Mouse (Mus musculus) neural tube, embryonic 15.5 days (tissue): Measurements from ENCODE around the gene Stil. TPM values are rescaled to one million over a fixed set of nuclear protein-coding genes. Genes with fewer than 3 reads are reported as not detected.

Source experiments
- ATAC-seq: fragments of 200-750 bp; cut with Nextera tagmentation; 2 replicates; pipeline ENCODE4 v1.8.0; 2017; ENCODE audit warnings: mild to moderate bottlenecking, moderate TSS enrichment, moderate library complexity; ENCODE audit not compliant: low FRiP score
- H3K27ac ChIP-seq: fragments of 300-500 bp; sonication (generic); replicated peaks from 2 replicates; pipeline ENCODE4 v1.5.1; 2015; ENCODE audit warnings: mild to moderate bottlenecking, inconsistent platforms
- H3K27me3 ChIP-seq: fragments of 300-500 bp; sonication (generic); replicated peaks from 2 replicates; pipeline ENCODE4 v1.6.1; 2015; ENCODE audit warnings: inconsistent platforms
- H3K36me3 ChIP-seq: fragments of 300-500 bp; sonication (generic); 2 replicates; pipeline ENCODE4 v1.6.1; 2015; ENCODE audit warnings: inconsistent platforms
- H3K4me1 ChIP-seq: fragments of 300-500 bp; sonication (generic); 2 replicates; pipeline ENCODE4 v1.6.1; 2015; ENCODE audit warnings: inconsistent platforms
- H3K4me2 ChIP-seq: fragments of 300-500 bp; sonication (generic); 2 replicates; pipeline ENCODE4 v1.6.1; 2015; ENCODE audit warnings: inconsistent platforms, mild to moderate bottlenecking, moderate library complexity
- H3K4me3 ChIP-seq: fragments of 300-500 bp; sonication (generic); replicated peaks from 2 replicates; pipeline ENCODE4 v1.5.1; 2015; ENCODE audit warnings: mild to moderate bottlenecking, inconsistent platforms
- H3K9ac ChIP-seq: fragments of 300-500 bp; sonication (generic); replicated peaks from 2 replicates; pipeline ENCODE4 v1.6.1; 2015; ENCODE audit warnings: mild to moderate bottlenecking, inconsistent platforms
- H3K9me3 ChIP-seq: fragments of 300-500 bp; sonication (generic); replicated peaks from 2 replicates; pipeline ENCODE4 v1.6.1; 2016; ENCODE audit warnings: inconsistent platforms
- WGBS: fragments of 180-500 bp; shearing (Covaris S2); methylation state at CpG from one replicate; pipeline ENCODE4 v1.1.7; 2015; ENCODE audit warnings: mixed read lengths; 5-methylcytosine and 5-hydroxymethylcytosine counted together
- polyA plus RNA-seq: library from polyadenylated mRNA; unstranded; fragments of >200 nt; fragmentation: Nextera tagmentation; extraction: Ambion mirVana; gene quantifications from 2 replicates; pipeline ENCODE4 v1.2.1, GENCODE M21; 2015

Stil gene
- polyA plus RNA-seq, 1 experiment from 2014 or later, result 1.1 TPM

GRCm38 (mm10) chr4:115086257-115086656, 86.3 kb downstream of the Stil start:
- Histone ChIP-seq H3K27ac (no peak overlapping the region), H3K4me2 (no peak overlapping the region), H3K9me3 (no peaks in the 10 kb centered on the region), H3K4me3 (no peak overlapping the region), H3K36me3 (no peaks in the 10 kb centered on the region), H3K4me1 (no peaks in the 10 kb centered on the region), H3K9ac (no peak overlapping the region), H3K27me3 (peaks cover 46% of the 10 kb centered on the region)
- WGBS, result 73% methylated on average over 4 of the region's 4 CpGs
- no peak for ATAC-seq

DNA sequence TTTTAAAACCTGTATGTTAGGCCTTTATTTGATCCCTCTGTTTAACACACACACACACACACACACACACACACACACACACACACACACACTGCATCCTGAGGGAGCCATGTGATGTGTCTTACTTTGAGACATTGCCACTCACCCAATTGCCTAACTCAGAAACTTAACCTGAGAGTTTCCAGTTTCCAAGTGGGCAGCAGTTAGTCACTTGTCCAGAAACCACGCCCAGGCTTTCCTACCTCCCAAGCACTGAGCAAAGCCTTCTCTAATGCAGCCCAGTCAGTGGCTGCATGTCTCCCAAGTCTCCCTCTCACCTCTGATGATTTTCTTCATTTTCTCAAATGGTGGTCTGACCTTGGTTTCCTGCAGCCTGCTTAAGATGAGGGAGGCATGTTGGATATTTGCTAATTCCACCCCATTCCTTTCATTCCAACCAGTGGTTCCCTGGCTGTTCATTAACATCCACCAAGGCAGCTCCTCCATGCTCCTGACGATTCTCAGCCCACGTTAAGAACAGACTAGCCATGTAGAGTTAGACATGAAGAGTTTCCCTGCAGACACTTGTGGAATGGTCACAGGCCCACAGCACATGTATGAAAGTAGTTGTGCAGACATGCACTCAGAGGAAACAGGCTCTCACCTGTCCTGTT, 86.9 kb downstream of the Stil start:
- no peaks in the 10 kb centered on the region for H3K9me3 ChIP-seq
- H3K4me3 ChIP-seq, result no peak overlapping the region
- ATAC-seq, result no peak
- H3K9ac ChIP-seq, result no peak overlapping the region
- no peaks in the 10 kb centered on the region for H3K36me3 ChIP-seq
- H3K4me1 ChIP-seq, result no peaks in the 10 kb centered on the region
- no peak overlapping the region for H3K27ac ChIP-seq
- no peak overlapping the region for H3K4me2 ChIP-seq
- 53% methylated on average over 3 of the region's 3 CpGs for WGBS
- peaks cover 46% of the 10 kb centered on the region for H3K27me3 ChIP-seq

- Histone ChIP-seq H3K36me3 (no peaks in the 10 kb centered on the region), H3K4me1 (no peaks in the 10 kb centered on the region), H3K27me3 (peaks cover 50% of the 10 kb centered on the region), H3K4me2 (peak within 1 kb of the TSS; percentile 25), H3K4me3 (no peak within 1 kb of the TSS), H3K9me3 (no peaks in the 10 kb centered on the region), H3K27ac (no peak within 1 kb of the TSS), H3K9ac (no peak within 1 kb of the TSS)
- ATAC-seq, result no peak
- 27% methylated on average over 11 of the region's 11 CpGs for WGBS
These were observed 88.8 kb downstream of the Stil start, which contains the start of gene Pdzk1ip1 for GRCm38 (mm10) chr4:115088611-115089338. Gene Pdzk1ip1 (plus strand): TSS chr4:115088708.

GRCm38 (mm10) chr4:115090592-115090991, 90.6 kb downstream of the Stil start:
- Histone ChIP-seq H3K4me3 (no peak overlapping the region), H3K9ac (no peak overlapping the region), H3K36me3 (no peaks in the 10 kb centered on the region), H3K9me3 (no peaks in the 10 kb centered on the region), H3K4me1 (peaks cover 3% of the 10 kb centered on the region), H3K4me2 (no peak overlapping the region), H3K27me3 (peaks cover 57% of the 10 kb centered on the region), H3K27ac (no peak overlapping the region)
- ATAC-seq, result no peak
- 63% methylated on average over 2 of the region's 2 CpGs for WGBS

DNA sequence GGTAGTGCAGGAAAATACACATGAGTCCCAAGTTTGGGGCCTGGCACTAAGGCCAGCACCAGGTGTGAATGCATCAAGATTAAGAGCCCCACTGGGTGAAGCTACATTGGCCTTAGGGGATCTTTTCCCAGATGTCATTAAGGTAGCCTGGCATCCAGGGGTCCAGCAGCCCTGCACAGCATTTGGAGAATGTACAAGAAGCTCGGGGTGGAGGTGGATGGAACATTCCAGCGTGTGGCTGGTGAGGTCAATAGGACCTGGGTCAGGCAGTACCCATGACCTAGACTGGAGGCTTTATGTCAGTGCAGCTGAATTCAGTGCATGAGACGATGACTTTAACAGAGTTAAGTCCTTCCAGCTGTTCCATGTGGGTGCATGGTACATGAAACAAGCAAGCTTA, 91.8 kb downstream of the Stil start:
- WGBS, result 87% methylated on average over 3 of the region's 3 CpGs
- H3K4me1 ChIP-seq, result peaks cover 13% of the 10 kb centered on the region
- H3K27me3 ChIP-seq, result peaks cover 62% of the 10 kb centered on the region
- H3K4me2 ChIP-seq, result no peak overlapping the region
- no peak overlapping the region for H3K9ac ChIP-seq
- H3K27ac ChIP-seq, result no peak overlapping the region
- H3K4me3 ChIP-seq, result no peak overlapping the region
- no peak for ATAC-seq
- no peaks in the 10 kb centered on the region for H3K9me3 ChIP-seq
- no peaks in the 10 kb centered on the region for H3K36me3 ChIP-seq

Other genes starting within 250 kb of the Stil start
- gene Gm12830, start 178.4 kb upstream of the Stil start, polyA plus RNA-seq, result not detected in 2 replicates
- 0.28 and 0.36 TPM in 2 replicates for gene Foxd2, start 91.3 kb upstream of the Stil start, polyA plus RNA-seq
- gene Foxe3, start 74.1 kb upstream of the Stil start, polyA plus RNA-seq, result not detected in 2 replicates
- 175 and 210 TPM in 2 replicates for gene Cmpk1, start 12.9 kb upstream of the Stil start, polyA plus RNA-seq
- 1.0 and 1.7 TPM in 2 replicates for gene Tal1, start 56.3 kb downstream of the Stil start, polyA plus RNA-seq
- 3.0 and 6.7 TPM in 2 replicates for gene Pdzk1ip1, start 88.5 kb downstream of the Stil start, polyA plus RNA-seq
- 9.1 and 10.3 TPM in 2 replicates for gene Cyp4x1, start 134.1 kb downstream of the Stil start, polyA plus RNA-seq
- not detected in 2 replicates for gene Cyp4a29, start 241.9 kb downstream of the Stil start, polyA plus RNA-seq